Mouse (Mus musculus): ENCODE data around the gene Muc4. TPM values are rescaled to one million over a fixed set of nuclear protein-coding genes. Genes with fewer than 3 reads are reported as not detected.

Muc4 gene
- not detected in 4 replicates for total RNA-seq (2023)

GRCm38 (mm10) chr16:32735586-32735985 lies at the start of gene Muc4:
Gene Muc4 (plus strand): TSS chr16:32735886.

GRCm38 (mm10) chr16:32797426-32797689 lies 61.7 kb downstream of the Muc4 start, which contains the start of gene Muc20:
Gene Muc20 (minus strand): TSS chr16:32797435.

GRCm38 (mm10) chr16:32810321-32810720 lies 74.6 kb downstream of the Muc4 start, which contains the start of gene Smbd1:
Gene Smbd1 (minus strand): TSS chr16:32810477.

Other genes with a start within 250 kb of the Muc4 start
- not detected in 4 replicates for gene Slc51a, start 248.0 kb upstream of the Muc4 start, total RNA-seq (2023)
- gene Zdhhc19, start 239.6 kb upstream of the Muc4 start, total RNA-seq (2023): not detected in 4 replicates
- 82.3 to 108 TPM (median 101 TPM) in 4 replicates for gene Tfrc, start 127.0 kb upstream of the Muc4 start, total RNA-seq (2023)
- gene Tnk2, start 92.0 kb upstream of the Muc4 start, total RNA-seq (2023): 97.2 to 128 TPM (median 115 TPM) in 4 replicates
- gene Muc20, start 61.5 kb downstream of the Muc4 start, total RNA-seq (2023): 0.25 TPM in 1 of 4 replicates, not detected in the others
- gene Smbd1, start 74.6 kb downstream of the Muc4 start, total RNA-seq (2023): not detected in 4 replicates
- 71.3 to 81.9 TPM (median 75.7 TPM) in 4 replicates for gene Fyttd1, start 141.6 kb downstream of the Muc4 start, total RNA-seq (2023)
- gene Rubcn, start 141.9 kb downstream of the Muc4 start, total RNA-seq (2023): 142 to 181 TPM (median 160 TPM) in 4 replicates
- 70.1 to 72.6 TPM (median 70.6 TPM) in 4 replicates for gene Lrch3, start 178.2 kb downstream of the Muc4 start, total RNA-seq (2023)